Mouse (Mus musculus) frontal cortex, adult 2 months (tissue): Measurements from ENCODE around the gene Zmat5. TPM values are rescaled to one million over a fixed set of nuclear protein-coding genes. Genes with fewer than 3 reads are reported as not detected.
"Not testable (repeated sequence)": the region's sequence is repeated elsewhere in the genome, so short reads cannot be mapped to it uniquely, and the experiment has no call there.

Experiments
- DNase-seq, 2 experiments: peaks; one replicate each; pipeline ENCODE4 v3.0.0; 2022; ENCODE audit warnings: low spot score in 1 of 2; ENCODE audit errors: extremely low spot score in 1 of 2
- polyA plus RNA-seq: library from polyadenylated mRNA; depleted of rRNA; stranded (reverse); fragments of >200 nt; gene quantifications from 2 replicates; pipeline ENCODE4 v1.2.3, GENCODE M21; 2012

Zmat5 gene
- polyA plus RNA-seq, 1 experiment = 48.6 TPM

DNA sequence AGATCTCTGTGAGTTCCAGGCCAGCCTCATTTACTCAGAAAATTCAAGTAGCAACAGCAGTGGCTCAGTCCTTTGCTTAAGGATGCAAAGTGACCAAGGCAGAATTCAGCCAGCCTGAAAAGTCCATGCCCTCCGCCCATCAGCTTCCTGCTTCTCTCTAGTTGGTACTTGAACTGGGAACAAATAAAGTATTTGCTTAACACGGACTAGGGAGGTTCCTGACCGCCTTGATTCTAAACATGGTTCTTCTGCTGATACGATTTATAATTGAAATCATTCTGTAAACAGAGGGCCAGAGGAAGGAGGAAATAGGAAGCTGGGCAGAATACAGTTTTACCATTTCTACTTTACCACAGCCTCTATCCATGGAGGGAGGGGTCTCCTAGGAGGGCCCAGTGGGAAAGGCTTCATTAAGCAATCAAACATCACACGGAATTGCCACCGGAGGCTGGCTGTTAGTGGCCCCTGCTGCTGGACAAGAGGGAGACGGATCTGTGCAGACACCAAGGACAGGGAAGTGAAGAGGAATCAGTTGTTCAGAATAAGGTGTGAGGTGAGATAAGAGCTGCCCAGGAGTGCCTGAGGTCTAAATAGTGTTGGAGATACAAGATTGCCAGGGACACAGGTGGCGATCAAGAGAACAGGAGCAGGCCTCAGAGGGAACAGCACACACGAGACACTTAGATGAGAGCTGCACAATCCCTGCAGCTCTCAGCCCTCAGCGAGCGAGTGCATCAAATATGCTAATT is 15.7 kb upstream of the Zmat5 start:
- DNase-seq = no peak

DNA sequence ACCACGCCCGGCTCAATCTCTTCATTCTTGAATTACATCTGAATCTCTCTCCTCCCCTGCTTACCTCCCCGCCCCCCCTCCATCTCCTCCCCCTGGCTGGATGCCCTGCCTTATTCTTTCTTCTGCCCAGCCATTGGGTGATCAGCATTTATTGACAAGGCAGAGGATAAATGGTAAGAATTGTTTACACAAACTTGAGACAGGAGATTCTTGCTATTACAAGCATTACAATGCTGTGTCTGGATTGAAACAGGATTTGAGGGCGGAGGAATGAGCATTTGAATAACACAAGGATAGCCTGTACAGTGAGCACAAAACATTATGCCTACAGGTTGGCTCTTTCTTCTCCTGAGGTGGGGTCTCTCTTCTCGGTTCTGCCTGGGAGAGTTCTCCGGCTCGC is 14.1 kb upstream of the Zmat5 start:
- no peak for DNase-seq

DNA sequence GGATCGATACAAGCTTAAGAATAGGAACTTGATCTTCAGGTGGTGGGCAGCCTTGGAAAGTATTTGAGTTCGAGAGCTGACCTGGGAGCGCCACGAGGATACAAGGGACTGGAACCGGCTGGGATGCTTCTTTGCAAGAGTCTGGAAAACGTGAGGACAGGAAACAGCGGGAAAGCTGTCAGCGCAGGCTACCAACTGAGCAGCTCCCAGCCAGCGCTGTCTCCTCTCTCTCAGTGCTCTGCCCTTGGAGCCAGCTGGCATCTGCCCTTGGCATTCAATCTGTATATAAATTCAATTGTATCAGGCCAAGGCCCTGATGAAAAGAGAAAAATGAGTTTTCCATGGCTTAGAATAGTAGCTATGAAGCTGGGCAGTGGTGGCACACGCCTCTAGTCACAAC is 13.3 kb upstream of the Zmat5 start:
- DNase-seq = no peak

GRCm38 (mm10) chr11:4692162-4692561 is 12.3 kb upstream of the Zmat5 start:
- DNase-seq = no peak

DNA sequence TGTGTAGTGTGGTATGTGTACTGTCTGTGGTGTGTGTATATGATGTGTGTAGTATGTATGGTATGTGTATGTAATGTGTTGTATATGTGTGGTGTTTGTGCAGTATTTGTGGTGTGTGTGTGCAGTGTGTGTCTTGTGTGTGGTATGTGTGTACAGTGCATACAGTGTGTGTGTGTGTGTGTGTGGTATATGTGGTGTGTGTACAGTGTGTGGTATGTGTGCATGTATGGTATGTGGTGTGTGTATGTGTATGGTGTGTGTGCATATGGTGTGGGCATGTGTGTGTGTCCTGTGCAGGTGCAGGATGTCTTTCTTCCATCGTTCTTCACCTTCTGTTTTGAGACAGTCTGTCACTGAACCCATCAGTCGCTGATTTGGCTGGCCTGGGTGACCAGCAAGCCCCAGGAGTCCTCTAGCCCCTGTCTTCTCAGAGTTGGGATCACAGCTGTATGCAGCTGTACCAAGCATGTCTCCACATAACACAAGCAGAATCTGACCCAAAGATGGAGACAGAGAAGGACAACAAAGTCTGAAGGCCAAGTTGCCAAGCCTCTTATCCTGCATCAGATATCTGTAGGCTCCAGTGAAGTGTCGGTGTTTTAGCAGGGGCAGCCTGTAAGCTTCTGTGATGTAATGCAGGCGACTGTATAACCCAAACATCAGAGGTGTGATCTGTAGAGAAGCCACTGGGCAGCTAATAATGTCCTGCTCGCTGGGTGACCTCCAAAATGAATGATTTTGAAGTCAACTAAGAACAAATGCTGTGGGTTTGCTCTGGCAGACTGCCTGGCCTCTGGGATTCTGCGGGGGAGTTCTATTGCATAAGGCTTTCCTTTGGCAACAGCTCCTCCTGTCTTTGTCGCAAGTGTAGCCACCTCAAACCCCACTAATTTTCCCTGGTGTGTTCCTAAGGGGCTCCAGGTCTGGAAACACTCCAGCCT is 7.2 kb upstream of the Zmat5 start:
- peak in 1 of 2 experiments; percentile 84 for DNase-seq

- no peak for DNase-seq
Observed at GRCm38 (mm10) chr11:4700726-4701125, 3.8 kb upstream of the Zmat5 start.

- DNase-seq = no peak
Observed at GRCm38 (mm10) chr11:4703688-4704071, 798 bp upstream of the Zmat5 start.

DNA sequence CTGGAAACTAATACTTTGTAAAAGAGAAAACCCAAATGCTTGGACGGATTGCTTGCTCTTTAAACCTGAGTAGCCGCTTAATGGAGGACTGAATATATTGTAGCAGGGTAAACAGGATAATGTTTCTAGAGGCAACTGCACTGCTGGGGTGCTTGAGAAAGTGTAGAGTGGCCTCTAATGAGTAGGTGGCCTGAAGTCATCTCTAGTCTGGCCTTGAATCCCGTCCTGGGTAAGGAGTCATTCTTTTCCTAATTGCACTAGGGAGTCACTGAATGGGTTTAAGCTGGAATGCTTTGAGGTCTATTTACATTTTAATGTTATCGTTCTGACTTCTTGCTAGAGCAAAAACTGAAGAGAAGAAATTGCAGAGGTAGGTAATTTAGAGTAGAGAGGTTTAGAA is 700 bp downstream of the Zmat5 start:
- DNase-seq = no peak

GRCm38 (mm10) chr11:4710188-4710587 is 5.7 kb downstream of the Zmat5 start:
- DNase-seq = not testable (repeated sequence)

- DNase-seq = no peak
Observed at GRCm38 (mm10) chr11:4712822-4713221, 8.3 kb downstream of the Zmat5 start.

GRCm38 (mm10) chr11:4714727-4715126 is 10.2 kb downstream of the Zmat5 start:
- no peak for DNase-seq

GRCm38 (mm10) chr11:4715596-4715995 is 11.1 kb downstream of the Zmat5 start:
- DNase-seq = no peak

- DNase-seq = no peak
Observed at GRCm38 (mm10) chr11:4716530-4717236, 12.2 kb downstream of the Zmat5 start.

DNA sequence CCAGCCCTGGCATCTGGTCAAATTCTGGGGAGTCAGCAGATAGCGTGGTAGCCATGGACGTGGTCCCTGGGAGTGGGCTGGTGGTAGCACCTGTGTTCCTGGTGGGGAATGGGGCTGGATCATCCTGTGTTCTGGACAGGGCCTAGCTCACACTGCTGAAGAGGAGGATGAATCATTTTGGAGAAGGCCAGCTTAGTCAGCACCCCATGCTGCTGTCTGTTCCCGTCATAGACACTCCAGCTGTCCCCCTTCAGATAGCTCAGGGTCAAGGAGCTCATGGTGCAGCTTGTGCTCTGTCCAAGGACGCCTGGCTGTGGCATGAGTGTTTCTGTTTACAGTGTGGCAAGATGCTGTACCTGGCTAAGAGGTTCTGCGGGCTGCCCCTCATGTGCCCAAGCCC is 14.1 kb downstream of the Zmat5 start:
- DNase-seq = no peak

DNA sequence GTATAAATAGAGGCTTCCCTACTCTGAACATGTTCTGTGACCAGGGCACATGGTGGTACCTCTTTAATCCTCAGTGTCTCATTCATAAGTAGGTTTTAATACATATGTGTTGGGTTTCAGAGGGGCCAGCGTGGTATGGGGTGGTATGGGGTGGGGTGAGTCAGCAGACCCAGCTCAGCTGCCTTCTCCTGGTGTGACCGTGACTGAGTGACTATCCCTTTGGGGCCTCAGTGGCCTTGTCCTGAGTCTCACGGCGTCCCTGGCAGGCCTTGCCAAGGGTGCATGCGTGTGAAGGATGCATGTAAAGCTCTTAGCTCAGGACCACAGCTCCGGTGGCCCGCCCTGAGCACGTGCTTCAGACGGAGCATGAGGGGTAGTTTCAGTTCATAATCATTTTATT is 15.5 kb downstream of the Zmat5 start:
- no peak for DNase-seq

GRCm38 (mm10) chr11:4720393-4720792 is 15.9 kb downstream of the Zmat5 start:
- no peak for DNase-seq

DNA sequence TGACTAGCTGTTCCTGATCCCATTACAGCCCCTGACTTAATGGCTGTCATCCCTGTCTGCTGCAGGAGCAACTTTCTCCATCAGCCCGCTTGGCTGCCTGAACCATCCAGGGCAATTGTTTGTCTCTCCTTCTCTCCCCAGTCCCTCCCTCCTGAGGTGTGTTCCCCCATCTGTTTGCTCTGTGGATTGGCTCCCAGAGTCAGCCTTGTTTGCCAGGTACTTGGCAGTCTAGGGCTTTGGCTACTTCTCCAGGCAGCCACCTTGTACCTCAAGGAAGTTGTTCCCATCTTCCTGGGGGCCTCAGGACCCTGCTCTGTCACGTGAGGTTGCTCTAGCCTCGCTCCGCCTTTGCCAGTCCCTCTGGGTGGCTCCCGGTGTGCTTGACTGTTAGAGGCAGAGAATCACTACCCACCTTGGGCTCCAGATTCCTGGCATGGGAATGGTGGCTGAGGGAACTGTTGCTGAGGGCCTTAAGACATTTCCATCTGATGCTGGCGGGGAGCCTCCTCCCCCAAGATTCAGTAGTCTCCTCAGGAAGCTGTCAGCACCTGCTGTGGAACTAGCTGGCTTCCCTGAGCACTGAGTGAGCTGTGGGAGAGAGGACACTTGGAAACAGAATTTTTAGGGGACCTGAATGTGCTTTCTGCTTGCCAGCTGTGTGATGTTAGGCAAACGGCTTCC is 16.6 kb downstream of the Zmat5 start:
- peak in 1 of 2 experiments; percentile 37 for DNase-seq

- no peak for DNase-seq
Observed at GRCm38 (mm10) chr11:4721728-4722127, 17.2 kb downstream of the Zmat5 start.

DNA sequence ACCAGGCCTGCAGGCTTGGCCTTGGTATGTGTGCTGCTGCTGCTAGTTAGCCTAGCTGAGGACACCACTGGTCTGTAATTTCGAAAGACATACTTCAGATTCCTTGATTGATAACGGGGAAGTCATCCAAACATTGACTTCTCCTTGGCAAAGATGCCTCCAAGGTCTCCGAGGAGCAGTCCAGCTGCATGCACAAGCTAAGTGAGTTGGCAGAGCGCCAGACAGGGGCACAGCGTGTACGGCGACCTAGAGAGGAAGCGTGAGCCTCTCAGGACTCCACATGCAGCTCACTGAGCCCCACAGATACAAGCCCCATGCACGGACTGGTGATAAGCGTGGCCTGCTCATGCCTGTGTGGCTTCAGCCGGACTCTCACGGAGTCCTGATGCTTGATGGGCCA is 25.1 kb downstream of the Zmat5 start:
- no peak for DNase-seq

DNA sequence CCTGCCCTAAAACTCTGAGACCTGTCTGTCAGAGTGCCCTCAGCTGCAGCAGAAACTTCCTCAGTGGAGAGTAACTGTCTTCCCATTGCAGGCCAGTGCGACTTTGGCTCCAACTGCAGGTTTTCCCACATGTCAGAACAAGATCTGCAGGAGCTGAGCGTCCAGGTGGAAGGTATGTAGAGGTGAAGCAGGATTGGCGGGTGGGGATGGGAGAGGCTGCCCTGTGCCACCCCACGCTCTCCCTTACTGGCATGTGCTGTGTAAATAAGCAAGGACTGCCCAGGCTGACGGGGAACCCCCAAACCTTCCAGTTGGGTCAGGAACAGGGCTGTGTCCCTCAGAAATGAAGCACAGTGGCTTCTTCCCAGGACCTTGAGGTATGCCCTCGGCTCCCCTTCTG is 25.6 kb downstream of the Zmat5 start:
- no peak for DNase-seq

DNA sequence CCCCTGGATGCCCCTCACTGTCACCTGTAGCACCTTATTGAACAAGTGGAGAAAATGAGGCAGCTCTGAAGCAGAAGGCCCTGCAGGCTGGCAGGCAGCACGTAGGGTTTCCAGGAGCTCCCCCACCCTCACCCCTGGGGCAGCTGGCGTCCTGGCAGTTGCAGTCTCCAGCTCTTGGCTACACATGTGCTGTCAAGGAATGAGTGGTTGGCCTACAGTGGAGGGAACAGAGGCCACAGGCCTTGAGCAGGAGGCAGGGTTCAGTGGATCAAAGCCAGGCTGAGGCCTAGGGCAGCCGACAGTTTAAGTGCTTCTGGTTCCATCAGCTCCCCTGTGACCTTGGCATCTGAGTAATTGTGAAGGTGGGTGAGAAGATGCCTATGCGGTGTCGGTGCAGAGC is 26.4 kb downstream of the Zmat5 start:
- DNase-seq = no peak
